Mouse (Mus musculus) thymus, adult 2 months (tissue): ENCODE data around the gene Cadps2.

Source experiments
- CTCF ChIP-seq: fragments of 200-500 bp; IDR thresholded peaks from 2 replicates; pipeline ENCODE4 v1.5.1; 2012; ENCODE audit warnings: mild to moderate bottlenecking, control low read depth, low read length, moderate library complexity, borderline replicate concordance; ENCODE audit not compliant: control insufficient read depth, poor library complexity, insufficient read depth; ENCODE audit errors: extremely low read depth
- POLR2A ChIP-seq: fragments of 200-500 bp; IDR thresholded peaks from 2 replicates; pipeline ENCODE4 v1.6.1; 2012; ENCODE audit warnings: mild to moderate bottlenecking, low read length, control low read depth, moderate library complexity; ENCODE audit not compliant: control insufficient read depth, poor library complexity, insufficient read depth; ENCODE audit errors: extremely low read depth

DNA sequence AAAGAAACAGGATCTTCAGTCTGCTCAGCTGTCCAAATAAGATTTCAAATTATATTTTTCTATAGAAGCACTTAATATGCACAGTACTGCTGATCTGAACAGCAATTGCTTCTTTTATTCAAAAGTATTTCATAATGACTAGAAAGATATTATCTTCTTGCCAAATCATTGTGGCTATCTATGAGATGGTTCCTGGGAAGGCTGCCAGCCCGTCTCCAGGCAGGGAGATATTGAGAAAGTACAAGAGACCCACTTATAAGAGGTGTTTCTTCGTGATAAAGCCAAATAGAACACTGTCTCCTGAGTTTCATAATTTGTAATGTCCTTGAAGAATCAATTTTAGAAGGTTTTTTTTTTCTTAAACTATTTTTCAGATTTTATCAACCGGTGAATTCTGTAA, 202.1 kb downstream of the Cadps2 start:
- TF ChIP-seq CTCF (no peak), POLR2A (no peak)
